Mouse (Mus musculus): ENCODE data around the gene Prr15l.

- TF ChIP-seq POLR2A (IDR thresholded peaks at IDR 0.05; ENCODE audit: extremely low read depth, insufficient read depth, low read length) (no peak), CTCF (IDR thresholded peaks at IDR 0.05; ENCODE audit: extremely low read depth, insufficient read depth, low read length) (no peak)
Observed at GRCm38 (mm10) chr11:96925469-96926148, 2.3 kb upstream of the Prr15l start.

Measured in cortical plate, adult 2 months (tissue).